Mouse (Mus musculus) forebrain, embryonic 11.5 days (tissue): ENCODE measurements around the gene Trim17. TPM values are rescaled to one million over a fixed set of nuclear protein-coding genes. Genes with fewer than 3 reads are reported as not detected.

Experiments
- ATAC-seq: fragments of 200-750 bp; cut with Nextera tagmentation; replicated peaks from 2 replicates; pipeline ENCODE4 v1.8.0; 2017; ENCODE audit warnings: moderate TSS enrichment; ENCODE audit not compliant: low FRiP score
- DNase-seq: peaks from one replicate; pipeline ENCODE4 v3.0.0-alpha.2; 2017; ENCODE audit warnings: low spot score
- H3K27ac ChIP-seq: fragments of 300-500 bp; sonication (generic); 2 replicates; pipeline ENCODE4 v1.5.1; 2014; ENCODE audit warnings: low read depth, low read length
- H3K27me3 ChIP-seq: fragments of 300-500 bp; sonication (generic); 2 replicates; pipeline ENCODE4 v1.6.1; 2014; ENCODE audit warnings: mild to moderate bottlenecking, low read length, mixed read lengths; ENCODE audit not compliant: control insufficient read depth, insufficient read depth
- H3K36me3 ChIP-seq: fragments of 300-500 bp; sonication (generic); 2 replicates; pipeline ENCODE4 v1.6.1; 2014; ENCODE audit warnings: mild to moderate bottlenecking, low read length, moderate library complexity, mixed read lengths; ENCODE audit not compliant: control insufficient read depth, insufficient read depth
- H3K4me1 ChIP-seq: fragments of 300-500 bp; sonication (generic); replicated peaks from 2 replicates; pipeline ENCODE4 v1.6.1; 2014; ENCODE audit warnings: low read length, mixed read lengths; ENCODE audit not compliant: control insufficient read depth, insufficient read depth
- H3K4me2 ChIP-seq: fragments of 300-500 bp; sonication (generic); 2 replicates; pipeline ENCODE4 v1.6.1; 2014; ENCODE audit warnings: low read depth, mild to moderate bottlenecking, low read length, moderate library complexity, mixed read lengths; ENCODE audit not compliant: severe bottlenecking
- H3K4me3 ChIP-seq: fragments of 300-500 bp; sonication (generic); 2 replicates; pipeline ENCODE4 v1.5.1; 2014; ENCODE audit warnings: low read depth, low read length
- H3K9ac ChIP-seq: fragments of 300-500 bp; sonication (generic); 2 replicates; pipeline ENCODE4 v1.6.1; 2014; ENCODE audit warnings: low read length
- H3K9me3 ChIP-seq: fragments of 300-500 bp; sonication (generic); 2 replicates; pipeline ENCODE4 v1.6.1; 2016; ENCODE audit warnings: low read length, mixed read lengths; ENCODE audit not compliant: control insufficient read depth
- WGBS: fragments of 180-500 bp; shearing (Covaris S2); extraction: QIAGEN DNeasy Blood & Tissue Kit; methylation state at CpG from one replicate; pipeline ENCODE4 v1.1.7; 2014; 5-methylcytosine and 5-hydroxymethylcytosine counted together
- polyA plus RNA-seq: library from polyadenylated mRNA; unstranded; fragments of >200 nt; fragmentation: Nextera tagmentation; extraction: Ambion mirVana; gene quantifications from 2 replicates; pipeline ENCODE4 v1.2.1, GENCODE M21; 2014

The Trim17 gene
- polyA plus RNA-seq, 1 experiment from 2014 or later = 0.75 TPM

- DNase-seq (peak; percentile 85), ATAC-seq (peak; percentile 83)
- WGBS = 7% methylated on average over 40 of the region's 40 CpGs
- Histone ChIP-seq H3K27me3 (peaks cover 4% of the 10 kb centered on the region; the same call in 1 of the 2 replicates), H3K9ac (peak overlapping the region; percentile 57), H3K36me3 (no peaks in the 10 kb centered on the region; the same call in 1 of the 2 replicates), H3K4me2 (peak overlapping the region; percentile 80), H3K4me3 (peak overlapping the region; percentile 44), H3K4me1 (peaks cover 10% of the 10 kb centered on the region; the same call in 1 of the 2 replicates), H3K9me3 (no peaks in the 10 kb centered on the region), H3K27ac (no peak overlapping the region)
Measured at GRCm38 (mm10) chr11:58959921-58960465, 5.5 kb downstream of the Trim17 start.

GRCm38 (mm10) chr11:58961364-58962177, 7.1 kb downstream of the Trim17 start:
- 68% methylated on average over 50 of the region's 50 CpGs for WGBS
- peaks cover 4% of the 10 kb centered on the region; the same call in 1 of the 2 replicates for H3K27me3 ChIP-seq

GRCm38 (mm10) chr11:58963543-58963942, 9.1 kb downstream of the Trim17 start:
- no peaks in the 10 kb centered on the region for H3K36me3 ChIP-seq
- peaks cover 5% of the 10 kb centered on the region; the same call in 1 of the 2 replicates for H3K4me1 ChIP-seq
- peaks cover 4% of the 10 kb centered on the region; the same call in 1 of the 2 replicates for H3K27me3 ChIP-seq
- H3K9ac ChIP-seq = no peak overlapping the region
- WGBS = 42% methylated on average over 17 of the region's 17 CpGs
- no peaks in the 10 kb centered on the region for H3K9me3 ChIP-seq
- peak; percentile 60 for DNase-seq
- no peak overlapping the region for H3K27ac ChIP-seq
- H3K4me2 ChIP-seq = no peak overlapping the region
- ATAC-seq = no peak
- no peak overlapping the region for H3K4me3 ChIP-seq

More at GRCm38 (mm10) chr11:58961364-58962177, 7.1 kb downstream of the Trim17 start:
- DNase-seq (no peak), ATAC-seq (no peak)
- Histone ChIP-seq H3K4me3 (no peak overlapping the region), H3K9me3 (no peaks in the 10 kb centered on the region), H3K9ac (no peak overlapping the region), H3K4me1 (peaks cover 10% of the 10 kb centered on the region; the same call in 1 of the 2 replicates), H3K36me3 (no peaks in the 10 kb centered on the region; the same call in 1 of the 2 replicates), H3K4me2 (no peak overlapping the region), H3K27ac (no peak overlapping the region)

GRCm38 (mm10) chr11:58964216-58964615, 9.7 kb downstream of the Trim17 start:
- no peak overlapping the region for H3K27ac ChIP-seq
- H3K27me3 ChIP-seq = peaks cover 4% of the 10 kb centered on the region; the same call in 1 of the 2 replicates
- no peak overlapping the region for H3K4me3 ChIP-seq
- H3K9me3 ChIP-seq = no peaks in the 10 kb centered on the region
- DNase-seq (no peak), ATAC-seq (no peak)
- H3K4me2 ChIP-seq = no peak overlapping the region
- H3K4me1 ChIP-seq = peaks cover 4% of the 10 kb centered on the region; the same call in 1 of the 2 replicates
- WGBS = 85% methylated on average over 7 of the region's 7 CpGs
- H3K9ac ChIP-seq = no peak overlapping the region
- H3K36me3 ChIP-seq = no peaks in the 10 kb centered on the region

GRCm38 (mm10) chr11:58965001-58965760, 10.7 kb downstream of the Trim17 start:
- Histone ChIP-seq H3K4me2 (no peak overlapping the region), H3K4me1 (no peaks in the 10 kb centered on the region; the same call in 1 of the 2 replicates), H3K9ac (no peak overlapping the region), H3K9me3 (no peaks in the 10 kb centered on the region), H3K27ac (no peak overlapping the region), H3K36me3 (no peaks in the 10 kb centered on the region), H3K4me3 (no peak overlapping the region), H3K27me3 (peaks cover 4% of the 10 kb centered on the region; the same call in 1 of the 2 replicates)
- DNase-seq = no peak
- WGBS = 54% methylated on average over 12 of the region's 12 CpGs
- no peak for ATAC-seq

GRCm38 (mm10) chr11:58967346-58967745, 12.9 kb downstream of the Trim17 start:
- Histone ChIP-seq H3K4me2 (no peak overlapping the region), H3K27me3 (no peaks in the 10 kb centered on the region), H3K27ac (no peak overlapping the region), H3K36me3 (no peaks in the 10 kb centered on the region), H3K4me3 (no peak overlapping the region), H3K9ac (no peak overlapping the region), H3K4me1 (no peaks in the 10 kb centered on the region; the same call in 1 of the 2 replicates), H3K9me3 (no peaks in the 10 kb centered on the region)
- ATAC-seq (no peak), DNase-seq (no peak)
- 96% methylated on average over 1 of the region's 1 CpGs for WGBS

- Histone ChIP-seq H3K36me3 (no peaks in the 10 kb centered on the region), H3K4me1 (no peaks in the 10 kb centered on the region; the same call in 1 of the 2 replicates), H3K27ac (no peak overlapping the region), H3K9ac (no peak overlapping the region), H3K4me2 (no peak overlapping the region), H3K9me3 (no peaks in the 10 kb centered on the region), H3K27me3 (no peaks in the 10 kb centered on the region), H3K4me3 (no peak overlapping the region)
- ATAC-seq (no peak), DNase-seq (peak; percentile 47)
- WGBS = 84% methylated on average over 7 of the region's 7 CpGs
Measured at GRCm38 (mm10) chr11:58968551-58968950, 14.1 kb downstream of the Trim17 start.

- H3K27me3 ChIP-seq = no peaks in the 10 kb centered on the region
- WGBS = 92% methylated on average over 8 of the region's 8 CpGs
- H3K36me3 ChIP-seq = no peaks in the 10 kb centered on the region
- no peak overlapping the region for H3K27ac ChIP-seq
- no peak overlapping the region for H3K4me3 ChIP-seq
- ATAC-seq = no peak
- H3K9ac ChIP-seq = no peak overlapping the region
- no peaks in the 10 kb centered on the region for H3K9me3 ChIP-seq
- H3K4me2 ChIP-seq = no peak overlapping the region
- H3K4me1 ChIP-seq = no peaks in the 10 kb centered on the region; the same call in 1 of the 2 replicates
- no peak for DNase-seq
Measured at GRCm38 (mm10) chr11:58969027-58969426, 14.5 kb downstream of the Trim17 start.
